Mouse (Mus musculus): ENCODE data around the gene Sema3e.

Gene Sema3e

GRCm38 (mm10) chr5:14073152-14073551 lies 48.1 kb downstream of the Sema3e start:
- DNase-seq (ENCODE audit: low read depth in 2 of 2, low spot score in 2 of 2): no peak

- DNase-seq (ENCODE audit: low read depth in 2 of 2, low spot score in 2 of 2): no peak
These were observed 63.0 kb downstream of the Sema3e start for GRCm38 (mm10) chr5:14088100-14088499.

GRCm38 (mm10) chr5:14089875-14090608 lies 65.0 kb downstream of the Sema3e start:
- DNase-seq (ENCODE audit: low read depth in 2 of 2, low spot score in 2 of 2): no peak

DNA sequence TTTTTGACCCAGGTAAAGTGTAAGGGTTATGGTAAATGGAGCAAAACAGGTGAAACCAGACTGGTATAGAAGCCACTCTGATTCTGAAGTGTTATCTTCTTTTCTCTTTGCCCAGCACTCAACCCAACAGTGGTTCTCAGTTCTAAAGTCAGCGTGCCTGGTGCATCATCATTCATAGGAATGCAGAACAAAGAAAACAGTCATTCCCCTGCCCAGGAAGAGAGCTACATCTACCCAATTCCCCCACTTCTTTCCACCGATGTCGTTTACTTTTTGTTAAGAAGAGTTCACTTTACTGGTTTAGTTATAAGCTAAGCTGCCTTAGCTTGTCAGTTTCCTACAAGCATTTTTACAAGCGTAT lies 65.5 kb downstream of the Sema3e start:
- DNase-seq (ENCODE audit: low read depth in 2 of 2, low spot score in 2 of 2): no peak

DNA sequence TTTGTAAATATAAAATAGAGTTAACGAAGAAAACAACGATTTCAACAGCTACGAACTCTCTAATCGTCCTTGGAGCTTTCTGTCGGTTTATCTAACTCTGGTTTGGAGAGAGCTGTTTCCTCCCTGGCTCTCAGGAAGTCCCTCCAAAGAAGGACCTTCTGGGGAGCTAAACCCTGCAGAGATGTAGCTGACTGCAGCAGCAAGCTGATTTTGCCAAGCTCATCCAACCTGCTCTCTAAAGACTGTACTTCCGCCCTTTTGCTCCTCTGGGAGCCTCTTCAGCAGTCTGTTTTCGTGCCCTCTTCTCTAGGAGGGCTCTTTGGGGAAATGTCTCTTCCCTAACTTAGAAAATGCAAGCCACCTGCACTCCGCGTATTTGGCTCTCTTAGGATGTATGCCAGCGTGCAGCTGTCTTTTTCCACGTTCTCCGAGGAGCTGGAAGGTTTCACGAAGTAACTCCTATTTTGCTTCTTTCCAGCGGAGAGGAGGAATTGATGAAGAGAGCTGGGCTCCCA lies 67.2 kb downstream of the Sema3e start:
- no peak for DNase-seq (ENCODE audit: low read depth in 2 of 2, low spot score in 2 of 2)

GRCm38 (mm10) chr5:14096196-14096595 lies 71.1 kb downstream of the Sema3e start:
- no peak for DNase-seq (ENCODE audit: low read depth in 2 of 2, low spot score in 2 of 2)

DNA sequence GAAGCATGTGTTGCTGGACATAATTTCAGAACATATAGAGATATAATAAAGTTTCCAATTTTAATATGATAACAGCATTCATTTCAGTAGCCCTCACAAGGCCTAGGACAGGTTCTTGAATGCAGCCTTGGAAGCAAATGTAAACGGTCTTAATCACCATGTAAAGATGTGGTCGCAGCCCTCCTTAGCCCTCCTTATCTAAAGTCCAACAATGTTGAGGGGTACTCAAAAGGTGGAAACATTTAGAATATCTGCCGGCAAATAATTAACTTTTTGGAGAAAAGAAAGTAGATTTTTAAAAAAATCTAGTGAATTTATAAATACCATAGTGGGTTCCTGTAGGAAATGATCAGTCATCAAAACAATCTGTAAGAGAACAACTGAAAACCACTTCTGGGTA lies 73.6 kb downstream of the Sema3e start:
- no peak for DNase-seq (ENCODE audit: low read depth in 2 of 2, low spot score in 2 of 2)

GRCm38 (mm10) chr5:14107365-14107764 lies 82.3 kb downstream of the Sema3e start:
- no peak for DNase-seq (ENCODE audit: low read depth in 2 of 2, low spot score in 2 of 2)

- no peak for DNase-seq (ENCODE audit: low read depth in 2 of 2, low spot score in 2 of 2)
These were observed 83.9 kb downstream of the Sema3e start for GRCm38 (mm10) chr5:14109001-14109400.

DNA sequence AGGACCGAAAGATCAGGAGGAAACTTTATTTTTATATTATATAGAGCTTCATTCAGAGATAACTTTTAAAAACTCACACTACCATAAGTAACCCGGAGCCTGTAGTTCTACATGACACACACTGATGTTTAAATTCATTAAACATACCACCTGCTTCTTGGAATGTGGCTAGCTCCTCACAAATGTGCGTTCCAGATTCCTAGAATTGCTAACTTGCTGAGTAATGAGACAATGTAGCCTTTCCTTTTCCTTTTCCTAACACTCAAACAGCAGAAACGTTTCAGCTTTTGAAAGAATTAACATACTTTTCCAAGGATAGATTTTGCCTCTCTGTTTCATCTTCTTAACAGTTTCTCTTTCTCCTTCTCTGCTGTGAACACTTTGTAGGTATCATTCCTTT lies 86.3 kb downstream of the Sema3e start:
- DNase-seq (ENCODE audit: low read depth in 2 of 2, low spot score in 2 of 2): no peak

- no peak for DNase-seq (ENCODE audit: low read depth in 2 of 2, low spot score in 2 of 2)
These were observed 96.8 kb downstream of the Sema3e start for GRCm38 (mm10) chr5:14121902-14122301.

DNA sequence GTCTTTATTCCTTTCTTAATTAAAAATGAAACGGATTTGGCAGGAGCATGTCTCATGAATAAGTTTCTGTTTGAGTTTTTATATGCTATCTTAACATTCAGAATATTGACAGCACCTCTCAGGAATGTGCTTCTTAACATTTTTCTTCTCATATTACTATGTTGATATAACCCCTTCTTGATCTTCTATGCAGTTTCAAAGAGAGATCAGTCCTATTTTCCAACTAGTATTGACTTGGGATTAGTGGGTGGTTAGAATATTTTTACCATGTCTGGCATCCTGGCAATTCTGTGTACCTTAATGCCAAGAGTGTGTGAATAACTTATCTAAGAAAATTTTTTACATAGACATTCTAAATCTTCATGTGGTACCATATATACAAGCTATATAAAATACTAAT lies 101.5 kb downstream of the Sema3e start:
- no peak for DNase-seq (ENCODE audit: low read depth in 2 of 2, low spot score in 2 of 2)

DNA sequence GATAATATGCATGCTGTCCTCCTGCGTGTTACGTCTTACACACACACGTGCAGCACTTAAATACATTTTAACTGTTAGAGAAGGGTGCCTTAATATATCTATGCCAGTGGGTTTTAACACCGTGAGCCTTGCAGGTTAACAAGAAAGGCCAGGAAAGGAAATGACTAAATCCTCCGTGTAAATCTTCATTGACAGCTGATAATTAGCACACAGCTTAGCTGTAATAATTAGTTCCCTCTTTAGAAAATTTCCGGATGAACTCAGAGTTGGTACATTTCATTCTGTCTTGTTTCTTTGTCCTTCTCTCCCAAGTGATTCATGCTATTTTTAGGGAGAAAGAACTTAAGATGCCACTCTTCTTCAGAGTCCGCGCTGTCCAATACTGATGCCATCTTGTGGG lies 110.9 kb downstream of the Sema3e start:
- DNase-seq (ENCODE audit: low read depth in 2 of 2, low spot score in 2 of 2): no peak

DNA sequence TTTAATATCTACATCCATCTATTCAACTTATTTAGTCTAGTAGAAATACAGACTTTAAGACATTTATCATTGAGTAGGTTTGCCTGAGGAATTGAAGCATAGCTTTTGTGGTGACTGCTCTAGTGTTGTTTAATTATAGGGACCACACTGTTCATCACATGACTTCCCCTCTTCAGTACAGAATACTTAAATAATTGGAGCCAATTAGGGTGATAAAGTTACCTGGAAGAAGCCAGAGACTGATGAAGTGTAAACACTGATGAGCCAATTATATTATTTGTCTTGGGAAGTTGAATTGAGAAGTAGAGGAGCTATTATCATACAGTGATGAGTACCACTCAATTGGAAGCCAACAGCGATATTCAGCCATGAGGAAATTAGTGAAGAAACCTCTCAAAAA lies 113.6 kb downstream of the Sema3e start:
- no peak for DNase-seq (ENCODE audit: low read depth in 2 of 2, low spot score in 2 of 2)

- no peak for DNase-seq (ENCODE audit: low read depth in 2 of 2, low spot score in 2 of 2)
These were observed 137.5 kb downstream of the Sema3e start for GRCm38 (mm10) chr5:14162579-14162978.

DNA sequence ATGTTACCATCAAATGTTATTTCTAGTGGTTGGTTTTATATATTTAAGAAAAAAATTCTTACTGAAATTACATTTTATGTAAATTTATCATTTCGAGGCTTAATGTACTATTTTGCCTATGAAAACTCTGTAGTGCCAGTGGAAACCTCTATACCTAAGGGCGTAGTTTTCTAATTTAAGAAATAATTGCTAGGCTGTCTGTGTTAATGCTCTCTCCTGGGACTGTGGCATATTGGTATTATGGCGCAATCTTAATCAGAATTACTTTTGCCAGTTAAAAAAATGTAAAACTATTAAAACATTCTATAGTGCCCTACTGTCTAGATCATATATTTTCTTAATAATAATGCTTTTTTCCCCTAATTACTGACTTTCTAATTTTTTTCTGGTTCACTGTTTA lies 138.2 kb downstream of the Sema3e start:
- DNase-seq (ENCODE audit: low read depth in 2 of 2, low spot score in 2 of 2): no peak

GRCm38 (mm10) chr5:14167776-14168175 lies 142.7 kb downstream of the Sema3e start:
- DNase-seq (ENCODE audit: low read depth in 2 of 2, low spot score in 2 of 2): no peak

DNA sequence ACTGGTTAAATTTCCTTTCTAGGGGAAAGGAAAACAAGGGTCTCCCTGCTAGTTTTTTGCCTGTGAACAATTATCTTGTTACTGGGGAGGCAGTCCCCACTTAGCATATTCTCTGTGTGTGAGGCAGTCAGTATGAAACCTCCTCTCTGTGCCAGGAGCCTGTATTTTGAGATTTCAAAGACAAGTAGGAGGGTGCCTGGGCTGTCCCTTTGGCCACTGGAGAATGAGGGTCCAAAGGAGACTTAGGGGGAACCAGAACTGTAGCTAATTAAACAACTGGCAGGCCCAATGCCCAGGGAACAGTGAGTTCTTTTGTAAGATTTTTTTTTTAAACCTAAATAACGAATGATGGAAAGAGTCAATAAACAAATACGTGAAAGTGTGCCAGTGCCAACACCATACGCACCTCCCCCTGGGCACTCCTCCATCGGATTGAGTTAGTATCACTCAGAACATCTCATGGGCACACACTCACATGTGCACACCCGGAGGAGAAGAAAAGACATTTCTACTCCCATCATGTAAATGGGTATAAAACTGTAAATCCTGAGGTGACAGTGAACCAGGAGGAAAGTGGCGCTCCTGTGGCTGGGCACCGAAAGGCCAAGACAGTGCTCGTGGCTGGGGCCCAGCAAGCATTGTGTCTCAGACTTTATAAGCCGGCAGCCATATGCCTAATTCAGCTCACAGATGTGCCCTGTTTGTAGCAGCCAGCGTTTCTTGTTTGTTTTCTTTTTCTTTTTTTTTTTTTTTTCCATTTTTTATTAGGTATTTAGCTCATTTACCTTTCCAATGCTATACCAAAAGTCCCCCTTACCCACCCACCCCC lies 148.5 kb downstream of the Sema3e start:
- DNase-seq (ENCODE audit: low read depth in 2 of 2, low spot score in 2 of 2): no peak

DNA sequence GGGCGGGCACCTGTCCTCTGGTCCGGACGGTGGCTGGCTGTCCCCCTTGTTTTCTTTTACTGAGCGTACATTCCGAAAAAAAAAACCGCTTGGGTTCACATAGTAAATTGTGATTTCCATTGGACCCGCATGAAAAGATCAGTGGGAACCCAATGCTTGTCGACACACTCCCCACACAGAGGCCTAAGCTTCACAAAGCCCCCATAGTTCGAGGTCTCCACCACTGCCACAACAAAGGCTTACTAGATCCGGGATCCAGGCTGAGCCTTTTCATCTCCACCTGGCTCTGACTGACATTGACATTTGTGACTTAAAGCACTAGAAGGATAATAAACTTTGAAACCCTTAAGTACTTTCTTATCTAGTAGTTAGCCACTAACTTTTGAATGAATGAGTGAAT lies 155.5 kb downstream of the Sema3e start:
- no peak for DNase-seq (ENCODE audit: low read depth in 2 of 2, low spot score in 2 of 2)

GRCm38 (mm10) chr5:14182156-14182555 lies 157.1 kb downstream of the Sema3e start:
- DNase-seq (ENCODE audit: low read depth in 2 of 2, low spot score in 2 of 2): no peak

- DNase-seq (ENCODE audit: low read depth in 2 of 2, low spot score in 2 of 2): no peak
These were observed 170.2 kb downstream of the Sema3e start for GRCm38 (mm10) chr5:14195172-14195819.
